Comparison of ENCODE assay signal across 14 mouse cellular contexts in the genomic region with DNA sequence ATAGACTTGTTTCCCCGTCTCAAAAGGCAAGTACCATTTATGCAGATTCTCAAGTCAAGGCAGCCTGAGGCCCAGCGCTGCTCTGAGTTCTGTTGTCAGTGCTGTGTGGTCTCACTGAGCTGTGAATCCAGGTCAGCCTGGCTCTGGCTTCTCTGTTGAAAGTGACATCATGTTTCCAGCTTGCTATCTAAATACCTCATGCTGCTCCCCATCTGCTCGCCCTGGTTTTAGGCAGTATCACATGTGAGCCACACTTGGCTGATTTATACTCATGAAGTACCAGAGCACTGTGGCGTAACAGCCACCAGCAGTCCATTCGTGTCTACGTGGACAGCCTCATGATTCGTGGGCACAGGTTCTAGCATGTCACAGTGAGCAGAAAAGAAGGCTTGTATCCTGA.
DNase-seq lines count a peak whose midpoint lies in the region; ATAC-seq and TF ChIP-seq lines count a peak whose summit lies in the region.
"Had no signal": no experiment of that assay in that cellular context is flagged by ENCODE, and none has a peak within 500 bp of the region (broad histone marks: within the 10 kb centered on the region; RNA-seq: fewer than 3 reads in every experiment).

No protein-coding gene starts in this region.

- no peak overlapping the region for H3K4me3 ChIP-seq in heart, embryonic 10.5 days
- no peak overlapping the region for H3K4me3 ChIP-seq in cerebellum, adult 2 months (replicated peaks; ENCODE audit: insufficient read depth, low read depth, low read length)
- no peak overlapping the region for H3K4me3 ChIP-seq in forebrain, embryonic 15.5 days
- H3K4me3 ChIP-seq: hindbrain, embryonic 15.5 days; limb, embryonic 12.5 days; neural tube, embryonic 12.5 days had no signal

- H3K9ac ChIP-seq in forebrain, embryonic 15.5 days (replicated peaks) = no peak overlapping the region
- H3K9ac ChIP-seq: hindbrain, embryonic 15.5 days; limb, embryonic 12.5 days; neural tube, embryonic 12.5 days had no signal

- peaks cover 4% of the 10 kb centered on the region; the same call in 1 of the 2 replicates for H3K4me1 ChIP-seq in heart, embryonic 10.5 days
- H3K4me1 ChIP-seq in cerebellum, adult 2 months (ENCODE audit: control insufficient read depth, insufficient read depth, low read length) = peaks cover 24% of the 10 kb centered on the region
- H3K4me1 ChIP-seq in forebrain, embryonic 15.5 days = peaks cover 7% of the 10 kb centered on the region
- H3K4me1 ChIP-seq: neural tube, embryonic 12.5 days had no signal

- H3K4me2 ChIP-seq in forebrain, embryonic 15.5 days (replicated peaks) = no peak overlapping the region
- H3K4me2 ChIP-seq: hindbrain, embryonic 15.5 days; limb, embryonic 12.5 days; neural tube, embryonic 12.5 days had no signal

- TF ChIP-seq CTCF in cerebellum, adult 2 months (IDR thresholded peaks at IDR 0.05; ENCODE audit: borderline replicate concordance, insufficient read depth, low read depth, low read length) = no peak

- H3K36me3 ChIP-seq in heart, embryonic 10.5 days = no peaks in the 10 kb centered on the region
- no peaks in the 10 kb centered on the region for H3K36me3 ChIP-seq in forebrain, embryonic 15.5 days
- H3K36me3 ChIP-seq: hindbrain, embryonic 15.5 days; limb, embryonic 12.5 days; neural tube, embryonic 12.5 days had no signal

- WGBS in heart, embryonic 10.5 days = 77% methylated on average over 7 of the region's 7 CpGs
- WGBS in cerebellum, adult 2 months = 8% methylated on average over 7 of the region's 7 CpGs
- WGBS in forebrain, embryonic 15.5 days = 81% methylated on average over 7 of the region's 7 CpGs

- intact Hi-C loops in heart, postnatal 10 days (cut with DNase I) = no loop called here
- intact Hi-C loops in left cerebral cortex, postnatal 25 days (cut with DNase I) = loop anchor here (1.0 kb wide), 1 partner anchor 19 kb away; no protein-coding TSS in a partner anchor

- no peak overlapping the region for H3K27ac ChIP-seq in heart, embryonic 10.5 days
- H3K27ac ChIP-seq in cerebellum, adult 2 months (ENCODE audit: insufficient read depth, low read length) = peak overlapping the region; percentile 78
- no peak overlapping the region for H3K27ac ChIP-seq in forebrain, embryonic 15.5 days (replicated peaks)
- H3K27ac ChIP-seq: hindbrain, embryonic 15.5 days; limb, embryonic 12.5 days; neural tube, embryonic 12.5 days had no signal

- no peaks in the 10 kb centered on the region for H3K27me3 ChIP-seq in heart, embryonic 10.5 days (ENCODE audit: insufficient read depth, poor library complexity, severe bottlenecking)
- H3K27me3 ChIP-seq in cerebellum, adult 2 months (ENCODE audit: control insufficient read depth, insufficient read depth, low read length) = no peaks in the 10 kb centered on the region
- no peaks in the 10 kb centered on the region for H3K27me3 ChIP-seq in forebrain, embryonic 15.5 days
- H3K27me3 ChIP-seq: hindbrain, embryonic 15.5 days; neural tube, embryonic 12.5 days had no signal

- DNase-seq in heart, postnatal 10 days = peak; percentile 23 to 29
- no peak for DNase-seq in heart, embryonic 10.5 days (ENCODE audit: low spot score)
- DNase-seq in Muller cell, postnatal 12 days (ENCODE audit: inconsistent ontology term) = peak; percentile 22
- DNase-seq in cerebellum, adult 2 months = peak; percentile 87 to 97
- DNase-seq in left cerebral cortex, postnatal 25 days (ENCODE audit: low spot score in 2 of 2) = peak; percentile 14 to 76
- no peak for DNase-seq in kidney, adult 8-10 months
- no peak for DNase-seq in urinary bladder, postnatal 25 days (ENCODE audit: low spot score)
- DNase-seq: gastrocnemius, postnatal 10 days; lung, adult 2 months; thymus, adult 2 months had no signal

- peak; percentile 57; the same call in 1 of the 2 replicates for TF ChIP-seq POLR2A in cerebellum, adult 2 months (IDR thresholded peaks at IDR 0.05; ENCODE audit: borderline replicate concordance, insufficient read depth, low read length)

- ATAC-seq in forebrain, embryonic 15.5 days (replicated peaks) = no peak

- no peaks in the 10 kb centered on the region for H3K9me3 ChIP-seq in heart, embryonic 10.5 days
- H3K9me3 ChIP-seq in forebrain, embryonic 15.5 days = no peaks in the 10 kb centered on the region
- H3K9me3 ChIP-seq: hindbrain, embryonic 15.5 days; limb, embryonic 12.5 days; neural tube, embryonic 12.5 days had no signal

Comparison
In these comparisons a context has a peak if more than half of its experiments do, and no peak if none do; other contexts are left out.
1. DNase-seq: peak in heart, postnatal 10 days (2 of 2), Muller cell, postnatal 12 days (single experiment), cerebellum, adult 2 months (2 of 2) and left cerebral cortex, postnatal 25 days (2 of 2); none in heart, embryonic 10.5 days (single experiment), kidney, adult 8-10 months (0 of 2) and urinary bladder, postnatal 25 days (single experiment).